Mouse (Mus musculus) layer of hippocampus, postnatal 25 days (tissue): Measurements from ENCODE around the gene Samd4. TPM values are rescaled to one million over a fixed set of nuclear protein-coding genes. Genes with fewer than 3 reads are reported as not detected.
A peak's percentile ranks its signal among the peaks of the same experiment; 100 is the strongest.
"Not testable (repeated sequence)": the region's sequence is repeated elsewhere in the genome, so short reads cannot be mapped to it uniquely, and the experiment has no call there.

Experiments used
- DNase-seq, 2 experiments: peaks; one replicate each; pipeline ENCODE4 v3.0.0; 2022; ENCODE audit warnings: mixed read lengths in 2 of 2, low spot score in 1 of 2; ENCODE audit errors: extremely low spot score in 1 of 2
- total RNA-seq, 2 experiments: library from RNA; stranded (reverse); gene quantifications; 2 replicates each; pipeline ENCODE4 v1.2.3; 2021

Gene Samd4
- total RNA-seq, 2 experiments from 2014 or later = 10.3 to 13.7 TPM

DNA sequence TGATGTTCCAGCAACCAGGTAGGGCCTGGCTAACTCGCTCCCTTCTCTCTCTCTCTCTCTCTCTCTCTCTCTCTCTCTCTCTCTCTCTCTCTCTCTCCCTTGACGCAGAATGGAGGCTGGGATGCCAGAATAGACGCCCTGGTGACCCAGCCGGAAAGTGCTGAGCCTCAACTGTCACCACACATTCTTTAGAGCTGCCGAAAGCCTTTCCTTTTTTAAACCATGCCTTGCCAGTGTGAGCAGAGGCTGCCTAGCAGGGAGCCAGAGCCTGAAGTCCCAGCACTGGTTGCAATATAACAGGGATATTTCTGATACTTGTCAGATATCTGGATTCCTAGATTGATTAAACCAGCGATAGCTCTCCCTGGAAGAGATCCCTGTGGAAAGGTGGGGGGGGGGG is 206.5 kb downstream of the Samd4 start:
- DNase-seq = no peak

DNA sequence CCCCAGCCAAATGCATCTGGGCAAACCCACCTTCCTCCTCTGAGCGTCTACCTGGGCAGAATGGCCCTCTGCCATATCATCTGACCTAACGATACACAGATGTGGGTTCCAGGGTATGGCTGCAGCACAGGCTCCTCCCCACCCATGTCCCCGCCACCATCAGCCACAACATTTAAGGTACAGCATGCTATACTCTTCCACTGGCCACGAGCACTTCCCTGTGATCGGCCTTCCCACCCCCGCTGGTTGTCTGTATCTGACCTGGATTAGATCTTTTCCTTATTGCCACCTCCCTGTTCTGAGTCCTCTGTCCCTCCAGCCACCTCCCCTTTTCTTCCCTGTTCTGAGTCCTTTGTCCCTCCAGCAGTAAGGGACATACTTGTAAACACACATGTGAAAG is 209.3 kb downstream of the Samd4 start:
- no peak for DNase-seq

DNA sequence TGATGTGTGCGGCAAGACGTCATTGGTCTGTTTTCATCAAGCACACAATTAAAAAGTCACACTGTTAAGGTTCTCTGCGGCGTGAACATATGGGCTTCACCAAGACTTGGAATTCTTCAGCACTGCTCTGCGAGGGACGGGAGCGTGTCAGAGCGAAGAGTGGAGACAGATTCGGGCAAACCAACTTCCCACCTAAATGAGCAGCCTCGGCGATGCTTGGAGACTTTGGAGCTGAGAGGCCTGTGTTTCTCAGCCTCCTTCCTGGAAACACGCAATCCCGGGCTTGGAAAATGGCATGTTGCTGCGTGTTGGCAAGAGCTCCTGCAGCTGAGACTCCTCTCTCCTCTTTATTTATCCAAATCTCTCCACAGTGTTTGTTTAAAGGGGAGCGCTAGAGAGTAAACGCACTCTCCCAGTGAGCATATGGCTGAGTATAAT is 210.7 kb downstream of the Samd4 start:
- peak in 1 of 2 experiments; percentile 12 for DNase-seq

DNA sequence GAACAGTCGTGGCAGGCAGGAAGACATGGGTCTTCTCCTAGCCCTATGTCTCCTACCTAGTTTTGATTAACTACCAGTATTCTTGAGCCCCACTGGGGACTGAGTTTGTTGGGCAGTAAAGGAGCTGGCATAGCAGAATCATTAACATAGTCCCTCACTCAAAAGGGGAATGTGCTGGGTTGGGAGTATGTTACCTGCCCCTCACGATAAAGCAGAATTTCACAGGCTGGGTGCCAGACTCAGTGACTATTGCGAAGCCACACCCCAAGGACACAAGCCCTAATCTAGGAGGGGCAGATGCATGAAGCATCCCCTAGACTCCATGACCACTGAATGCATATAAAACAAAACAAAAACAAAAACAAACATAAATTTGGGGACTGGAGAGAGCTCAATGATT is 212.4 kb downstream of the Samd4 start:
- no peak for DNase-seq

DNA sequence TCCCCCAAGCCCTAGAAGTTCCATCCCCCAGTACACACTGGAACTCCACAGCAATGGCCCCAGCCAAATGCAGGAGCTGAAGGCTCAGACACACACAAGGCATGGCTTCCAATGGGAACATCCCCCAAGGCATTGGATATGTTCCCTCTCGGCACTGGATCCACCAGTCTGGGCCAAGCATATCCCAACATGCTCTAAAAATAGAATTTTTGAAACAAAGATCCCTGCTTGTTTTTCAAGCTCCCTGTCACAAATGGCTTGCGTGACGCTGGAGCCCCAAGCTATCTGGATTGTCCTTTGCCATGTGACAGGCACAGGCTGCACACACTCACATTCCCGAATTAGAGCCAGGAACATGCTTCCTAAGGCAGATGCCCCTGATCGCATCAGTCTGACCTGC is 213.7 kb downstream of the Samd4 start:
- DNase-seq = no peak

DNA sequence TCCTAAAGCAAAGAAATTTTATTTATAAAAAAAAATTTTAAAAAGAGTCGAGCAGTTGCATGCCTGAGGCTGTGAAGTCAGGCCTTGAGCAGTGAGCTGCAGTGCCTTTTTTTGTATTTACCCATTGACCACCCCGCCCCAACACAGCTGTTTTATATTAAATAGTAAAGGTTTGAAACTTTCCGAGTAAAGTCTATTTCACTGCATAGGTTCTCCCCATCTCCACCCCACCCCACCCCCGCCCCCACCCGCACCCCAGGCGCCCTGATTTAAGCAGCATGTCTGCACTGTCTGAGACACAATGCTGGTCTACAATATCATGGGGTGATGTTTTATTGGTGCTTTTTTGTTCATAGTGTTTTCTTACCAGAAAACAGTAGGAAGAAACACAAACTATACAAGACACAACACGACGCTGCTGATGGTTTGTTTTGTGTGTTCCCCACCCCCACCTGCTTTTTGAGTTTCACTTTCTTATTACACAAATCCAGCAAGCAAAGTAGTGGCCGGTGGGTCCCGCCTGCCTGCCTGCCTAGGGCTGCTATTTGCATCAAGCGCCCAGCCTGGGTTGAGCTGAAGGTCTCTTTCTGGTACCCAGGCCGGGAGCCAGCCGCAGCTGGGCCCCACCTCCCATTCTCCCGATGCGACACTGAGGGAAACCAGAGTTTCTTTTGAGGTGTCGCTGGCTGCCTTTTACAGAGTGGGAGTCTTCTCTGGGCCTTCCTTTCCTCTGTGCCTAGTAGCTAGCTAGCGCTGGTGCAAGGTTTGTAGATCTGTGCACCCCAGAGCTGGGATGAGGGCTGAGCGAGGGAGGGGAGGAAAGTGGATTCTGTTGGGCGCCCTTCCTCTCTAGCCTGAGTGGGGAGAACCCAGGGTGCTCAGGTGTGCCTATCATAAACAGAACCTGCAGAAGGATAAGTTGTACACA is 221.9 kb downstream of the Samd4 start:
- DNase-seq = no peak

DNA sequence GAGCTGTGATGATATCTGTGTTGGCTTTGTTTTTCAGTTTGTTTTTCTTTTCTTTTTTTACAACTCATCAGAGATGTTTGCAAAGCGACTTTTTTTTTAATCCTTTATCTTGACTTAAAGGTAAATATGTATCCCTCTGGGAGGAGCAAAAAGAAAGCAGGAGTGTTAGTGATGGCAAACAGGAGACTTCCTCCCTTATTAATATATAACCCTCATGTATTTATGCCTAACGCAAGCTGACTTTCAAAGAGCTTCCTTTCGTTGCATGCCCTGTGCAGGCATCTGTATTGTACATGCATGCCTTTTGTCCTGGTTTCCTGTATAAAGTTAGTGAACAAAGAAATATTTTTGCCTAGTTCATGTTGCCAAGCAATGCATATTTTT is 222.5 kb downstream of the Samd4 start:
- DNase-seq = no peak

DNA sequence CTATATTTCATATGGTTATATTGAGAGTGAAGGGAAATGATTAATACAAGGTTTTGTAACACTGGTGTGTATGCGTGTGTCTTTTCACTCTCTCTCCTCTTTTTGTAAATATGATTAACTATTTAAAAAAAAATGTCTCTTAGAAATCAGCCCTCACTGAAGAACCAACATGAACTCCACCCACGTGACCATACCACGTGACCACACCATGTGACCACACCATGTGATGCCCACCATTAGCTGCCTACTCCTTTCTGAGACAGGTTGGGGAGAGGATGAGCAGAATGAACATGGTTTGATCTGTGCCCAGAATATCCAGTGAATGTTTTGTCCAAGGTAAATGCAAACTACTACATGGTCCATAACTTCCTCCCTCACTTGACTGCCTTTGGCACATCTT is 223.1 kb downstream of the Samd4 start:
- DNase-seq = no peak

DNA sequence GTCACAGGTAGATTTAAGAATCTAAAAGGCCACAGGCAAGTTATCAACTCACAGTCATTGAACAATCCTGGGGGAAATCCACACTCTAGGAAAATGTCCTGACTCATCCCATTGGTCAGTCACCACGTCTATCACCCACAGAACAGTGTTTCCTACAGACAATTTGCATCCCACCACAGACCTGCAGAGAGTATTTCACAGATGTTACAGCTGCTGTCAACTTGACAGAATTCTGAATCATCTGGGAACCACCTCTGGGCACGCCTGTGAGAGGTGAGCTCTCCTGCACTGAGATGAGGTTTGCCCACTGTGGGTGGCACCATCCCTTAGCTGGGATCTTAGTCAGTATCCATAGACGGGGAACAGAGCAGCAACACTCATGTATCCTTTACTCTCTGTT is 224.8 kb downstream of the Samd4 start:
- DNase-seq = no peak

DNA sequence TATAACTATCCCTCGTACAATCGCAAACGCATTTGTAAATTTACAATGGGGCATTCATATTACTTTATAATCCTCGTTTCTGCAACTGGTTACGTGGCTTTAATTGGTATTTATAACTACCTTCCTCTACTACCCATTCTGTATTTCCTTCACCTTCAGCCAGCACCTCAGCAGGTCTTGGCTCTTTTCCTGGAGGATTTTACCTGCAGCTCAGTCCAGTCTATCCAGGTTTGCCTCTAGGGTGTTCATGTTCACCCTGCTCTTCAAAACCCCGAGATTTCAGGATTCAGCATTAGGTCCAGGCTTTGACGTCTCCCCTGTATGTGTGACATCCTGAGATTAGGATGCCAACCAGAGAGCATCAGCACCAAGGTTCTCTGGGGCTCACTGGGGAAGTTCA is 227.7 kb downstream of the Samd4 start:
- DNase-seq = not testable (repeated sequence)

DNA sequence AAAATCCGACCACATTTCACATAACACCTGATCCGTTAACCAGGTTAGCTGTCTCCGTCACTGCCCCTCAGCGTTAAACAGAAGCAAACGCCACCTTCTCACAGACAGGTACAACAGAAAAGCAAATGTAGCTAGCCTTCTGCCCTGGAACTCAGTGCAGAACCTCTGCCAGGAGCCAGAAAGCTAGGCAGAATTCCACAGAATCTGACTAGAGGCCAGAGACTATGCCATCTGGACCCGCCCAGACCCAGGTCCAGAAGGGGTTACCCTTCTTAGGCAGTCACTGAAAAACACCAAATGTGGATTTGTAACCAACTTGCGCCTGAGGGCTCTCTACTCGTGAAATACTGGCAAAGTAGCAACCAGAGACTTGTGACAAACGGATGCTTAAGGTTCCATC is 228.7 kb downstream of the Samd4 start:
- no peak for DNase-seq

DNA sequence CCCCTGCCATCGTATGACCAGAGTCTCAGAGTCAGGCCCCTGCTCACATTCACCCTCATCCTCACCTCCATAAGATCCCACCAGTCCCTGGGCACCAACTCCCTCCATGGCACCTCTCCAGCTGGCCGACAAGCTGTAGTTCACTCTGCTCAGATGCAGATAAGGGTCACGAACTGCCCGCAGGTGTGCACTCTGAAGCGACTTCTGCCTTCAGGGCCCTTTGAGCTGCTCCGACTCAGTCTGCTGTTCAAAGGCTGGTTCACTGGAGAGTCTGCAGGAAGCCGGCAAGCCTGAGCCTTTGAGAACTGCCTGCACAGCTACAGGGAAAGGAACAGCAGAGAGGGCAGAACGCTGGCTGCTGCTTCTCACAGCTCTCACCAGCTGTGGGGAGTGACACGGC is 232.5 kb downstream of the Samd4 start:
- no peak for DNase-seq

DNA sequence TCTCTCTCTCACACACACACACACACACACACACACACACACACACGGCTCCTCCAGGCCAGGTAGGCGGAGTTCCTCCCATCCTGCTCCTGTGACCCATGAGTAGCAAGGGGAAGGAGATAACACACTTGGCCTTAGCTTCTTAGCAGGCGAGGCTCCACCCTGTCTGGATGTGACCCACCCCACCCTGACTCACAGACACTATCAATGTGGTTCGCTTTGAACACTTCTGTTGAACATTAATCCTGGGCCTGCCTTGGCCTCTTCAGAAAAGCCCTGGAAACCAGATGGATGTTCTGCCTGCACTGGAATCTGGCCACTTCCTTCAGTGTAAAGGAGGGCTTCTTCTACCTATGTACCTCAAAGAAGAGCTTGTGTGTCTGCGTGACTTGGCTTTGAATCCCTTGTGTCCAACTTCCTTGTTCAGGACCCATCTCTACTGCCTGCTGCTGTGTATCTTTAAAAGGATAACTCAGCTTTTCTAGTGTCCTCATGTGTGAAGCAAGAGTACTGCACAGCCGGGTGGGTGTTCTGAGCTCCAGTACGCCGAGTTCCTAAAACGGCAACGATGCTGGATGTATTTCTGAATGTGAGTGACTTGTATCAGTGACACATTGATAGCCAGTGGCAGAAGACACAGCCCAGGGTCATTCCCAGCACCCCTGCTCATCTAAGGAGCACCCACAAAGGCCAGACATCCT is 233.6 kb downstream of the Samd4 start:
- DNase-seq = no peak

DNA sequence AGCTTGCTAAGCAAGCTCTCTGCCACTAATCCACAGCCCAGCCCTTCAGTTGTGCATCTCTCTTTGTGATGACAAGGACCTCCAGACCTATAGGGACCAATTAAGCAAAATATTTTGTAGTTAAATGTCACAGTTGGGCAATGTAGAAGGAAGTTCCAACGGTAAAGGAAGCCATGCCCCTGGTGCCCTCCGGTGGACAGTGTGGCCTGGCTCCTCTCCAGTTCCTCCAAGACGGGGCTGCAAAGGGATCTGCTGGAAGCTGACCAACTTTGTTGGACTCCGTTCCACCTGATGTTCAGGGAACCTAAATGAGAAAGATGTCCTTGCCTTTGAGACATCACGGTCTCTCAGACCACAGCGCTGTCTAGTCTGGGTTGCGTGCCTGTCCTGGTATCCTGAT is 234.9 kb downstream of the Samd4 start:
- no peak for DNase-seq

DNA sequence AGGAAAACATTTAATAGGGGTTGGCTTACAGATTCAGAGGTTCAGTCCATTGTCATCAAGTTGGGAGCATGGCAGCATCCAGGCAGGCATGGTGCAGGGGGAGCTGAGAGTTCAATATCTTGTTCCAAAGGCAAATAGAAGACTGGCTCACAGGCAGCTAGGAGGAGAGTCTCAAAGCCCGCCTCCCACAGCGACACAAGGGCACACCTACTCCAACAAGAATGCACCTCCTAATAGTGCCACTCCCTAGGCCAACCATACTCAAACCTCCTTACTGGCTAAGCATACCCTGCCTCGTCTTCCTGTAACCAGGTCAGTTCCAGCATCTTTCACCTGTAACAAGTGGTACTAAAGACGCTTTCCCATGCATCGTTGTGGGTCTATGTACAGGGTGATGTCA is 245.3 kb downstream of the Samd4 start:
- DNase-seq = no peak

DNA sequence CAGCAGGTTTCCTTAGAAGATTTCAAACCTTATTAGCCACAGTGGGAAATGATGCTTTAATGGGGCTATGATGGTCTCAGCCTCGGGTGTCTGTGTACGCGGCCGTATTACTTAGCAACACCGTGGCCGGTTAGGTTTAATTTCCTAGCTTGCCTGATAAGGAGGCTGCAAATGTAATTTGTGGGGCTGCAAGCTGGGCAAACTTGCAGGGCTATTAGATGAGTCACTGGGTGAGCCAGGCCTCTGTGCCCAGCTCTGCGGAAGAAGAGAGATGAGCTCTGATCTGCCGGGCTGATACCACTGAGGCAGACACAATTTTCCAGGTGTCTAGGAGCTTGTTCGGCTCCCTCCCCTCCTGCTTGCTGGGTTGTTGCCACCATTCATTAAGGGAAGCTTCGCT is 251.3 kb downstream of the Samd4 start:
- DNase-seq = no peak

DNA sequence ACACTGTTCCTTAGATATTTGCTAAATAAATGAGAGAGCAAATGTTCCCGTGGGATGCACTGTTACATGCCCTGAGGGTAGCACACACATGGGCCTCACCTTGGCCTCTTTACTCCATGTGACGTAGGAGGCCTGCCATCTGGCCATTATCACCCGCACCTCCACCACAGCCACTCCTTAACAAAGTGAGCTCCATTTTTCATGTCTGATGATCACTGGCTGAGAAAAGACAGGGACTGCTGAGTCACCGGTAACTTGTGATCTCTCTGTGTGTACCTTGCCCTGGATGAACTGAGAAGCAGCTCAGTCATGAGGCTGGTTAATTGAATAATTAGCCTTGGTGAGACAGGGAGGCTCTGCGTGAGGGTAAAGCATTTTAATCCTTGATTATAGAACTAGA is 254.0 kb downstream of the Samd4 start:
- no peak for DNase-seq

DNA sequence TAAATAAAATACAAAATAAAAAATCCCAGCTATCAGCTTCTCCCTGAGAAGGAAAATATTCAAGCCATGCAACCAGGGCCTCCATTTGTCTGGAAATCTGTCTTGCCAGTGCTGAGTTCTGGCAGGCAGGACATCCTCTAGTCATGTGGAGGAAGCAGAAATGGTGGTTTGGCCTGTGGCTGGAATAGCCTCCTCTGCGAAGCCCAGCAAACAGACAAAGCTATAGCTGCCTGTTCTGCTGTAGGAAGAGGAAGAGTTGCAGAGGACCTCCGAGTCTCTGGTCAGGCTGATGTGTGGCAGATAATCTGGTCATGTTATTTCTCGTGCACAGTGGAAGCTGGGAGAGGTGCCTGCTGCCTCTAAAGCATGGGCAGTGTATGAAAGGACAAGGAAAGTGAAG is 256.2 kb downstream of the Samd4 start:
- no peak for DNase-seq

DNA sequence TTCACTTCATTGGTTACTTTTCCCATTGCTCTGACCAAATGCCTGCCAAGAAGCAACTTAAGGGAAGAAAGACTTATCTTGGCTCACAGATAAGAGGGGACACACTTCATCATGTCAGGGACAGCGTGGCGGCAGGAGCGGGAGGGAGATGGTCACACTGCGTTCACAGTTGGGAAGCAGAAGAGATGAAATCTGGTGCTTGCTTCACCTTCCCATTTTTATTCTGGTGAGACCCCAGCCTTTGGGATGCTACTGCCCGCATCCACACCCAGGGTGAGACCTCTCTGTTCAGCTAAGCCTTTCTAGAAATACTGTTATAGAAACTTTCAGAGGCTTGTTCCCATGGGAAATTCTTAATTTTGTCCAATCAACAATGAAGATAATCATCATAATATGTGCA is 261.7 kb downstream of the Samd4 start:
- DNase-seq = no peak

DNA sequence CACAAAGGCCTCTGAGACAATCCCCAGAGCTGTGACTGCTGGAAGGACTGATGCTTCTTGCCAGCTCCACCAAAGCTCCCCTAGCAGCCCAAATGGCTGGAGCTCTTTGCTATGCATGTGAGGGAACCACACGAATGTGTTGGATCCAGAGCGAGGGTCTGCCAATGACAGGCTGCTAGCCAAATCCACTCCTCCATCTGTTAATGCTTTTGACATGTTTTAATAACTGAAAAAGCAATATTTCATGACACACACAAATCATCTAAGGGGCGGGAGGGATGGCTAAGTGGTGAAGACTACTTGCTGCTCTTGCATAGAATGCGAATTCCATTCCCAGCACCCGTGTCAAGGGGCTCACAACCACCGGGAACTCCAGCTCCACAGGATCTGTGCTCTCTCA is 268.7 kb downstream of the Samd4 start:
- no peak for DNase-seq

DNA sequence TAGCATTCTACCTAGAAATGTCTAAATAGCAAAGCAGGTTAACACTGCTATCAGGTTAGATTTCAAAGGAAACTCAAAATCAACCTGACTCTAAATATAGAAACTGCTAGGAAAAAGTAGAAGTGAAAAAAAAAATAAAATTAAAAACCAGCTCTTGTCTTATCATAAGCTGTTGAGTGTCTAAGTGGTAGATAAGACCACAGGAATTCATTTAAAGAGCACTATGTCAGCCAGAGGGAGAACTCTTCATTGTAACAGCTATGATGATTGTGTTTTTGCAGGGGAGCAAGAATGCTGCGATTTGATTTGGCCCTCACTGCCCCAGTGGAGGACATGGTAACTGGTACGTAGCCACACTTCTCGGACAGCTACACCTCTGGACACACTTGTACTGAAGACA is 271.6 kb downstream of the Samd4 start:
- DNase-seq = no peak
